Mouse (Mus musculus): ENCODE measurements around the gene Cks1b.

The Cks1b gene

GRCm38 (mm10) chr3:89395806-89396653 lies 22.2 kb downstream of the Cks1b start:
- DNase-seq (ENCODE audit: low spot score in 2 of 2) = peak in 1 of 2 experiments; percentile 61

- no peak for DNase-seq (ENCODE audit: low spot score in 2 of 2)
These were observed 22.8 kb downstream of the Cks1b start for GRCm38 (mm10) chr3:89395419-89395805.

GRCm38 (mm10) chr3:89394894-89395256 lies 23.3 kb downstream of the Cks1b start:
- DNase-seq (ENCODE audit: low spot score in 2 of 2) = peak in 1 of 2 experiments; percentile 63

DNA sequence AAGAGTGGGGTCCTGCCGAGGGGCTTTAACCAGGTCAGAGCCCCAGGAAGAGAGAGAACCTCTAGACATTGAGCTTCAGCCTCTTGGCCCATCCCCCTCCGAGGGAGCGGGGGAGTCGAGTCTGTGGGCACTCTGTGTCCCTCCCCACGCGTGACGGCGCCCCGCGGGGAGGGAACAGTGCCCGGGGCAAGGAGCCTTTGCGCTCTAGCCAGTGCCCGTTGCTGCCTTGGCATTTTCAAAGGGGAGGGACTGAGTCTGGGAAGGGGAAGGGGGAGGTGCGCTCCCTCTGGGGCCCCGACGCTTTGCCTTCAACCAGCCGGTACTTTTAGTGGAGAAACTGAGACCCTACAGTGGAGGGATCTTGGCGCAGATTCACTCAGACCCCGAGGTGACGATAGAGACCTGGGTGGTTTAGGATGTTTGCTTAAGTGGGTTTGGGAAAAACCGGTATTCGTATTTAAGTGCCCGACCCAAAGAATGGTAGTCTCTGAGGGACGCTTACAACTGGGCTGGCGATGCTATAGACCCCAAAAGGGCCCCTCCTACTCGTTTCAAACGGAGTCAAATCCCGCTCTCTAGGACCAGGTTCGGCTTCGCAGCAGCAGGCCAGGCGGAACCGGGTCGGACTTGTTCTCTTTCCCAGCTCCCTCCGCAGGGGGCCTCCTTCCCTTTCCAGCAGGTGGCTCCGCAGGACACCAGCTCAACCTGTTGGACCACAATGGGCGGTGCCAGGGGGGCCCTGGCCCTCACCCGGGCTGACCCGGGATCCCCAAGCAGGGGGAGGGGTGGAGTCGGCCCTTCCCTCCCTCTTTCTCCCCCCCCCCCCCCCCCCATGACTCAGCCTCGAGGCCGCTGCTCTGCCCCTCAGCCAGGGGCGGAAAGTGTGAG lies 23.9 kb downstream of the Cks1b start, which contains the start of gene Zbtb7b:
Gene Zbtb7b (minus strand): TSS at position 771 of the 888 bp plus-strand sequence.
- DNase-seq (ENCODE audit: low spot score in 2 of 2) = peak; percentile 55 to 63

GRCm38 (mm10) chr3:89393605-89394004 lies 24.6 kb downstream of the Cks1b start:
- peak; percentile 94 to 95 for DNase-seq (ENCODE audit: low spot score in 2 of 2)

GRCm38 (mm10) chr3:89392871-89393311 lies 25.3 kb downstream of the Cks1b start:
- no peak for DNase-seq (ENCODE audit: low spot score in 2 of 2)

DNA sequence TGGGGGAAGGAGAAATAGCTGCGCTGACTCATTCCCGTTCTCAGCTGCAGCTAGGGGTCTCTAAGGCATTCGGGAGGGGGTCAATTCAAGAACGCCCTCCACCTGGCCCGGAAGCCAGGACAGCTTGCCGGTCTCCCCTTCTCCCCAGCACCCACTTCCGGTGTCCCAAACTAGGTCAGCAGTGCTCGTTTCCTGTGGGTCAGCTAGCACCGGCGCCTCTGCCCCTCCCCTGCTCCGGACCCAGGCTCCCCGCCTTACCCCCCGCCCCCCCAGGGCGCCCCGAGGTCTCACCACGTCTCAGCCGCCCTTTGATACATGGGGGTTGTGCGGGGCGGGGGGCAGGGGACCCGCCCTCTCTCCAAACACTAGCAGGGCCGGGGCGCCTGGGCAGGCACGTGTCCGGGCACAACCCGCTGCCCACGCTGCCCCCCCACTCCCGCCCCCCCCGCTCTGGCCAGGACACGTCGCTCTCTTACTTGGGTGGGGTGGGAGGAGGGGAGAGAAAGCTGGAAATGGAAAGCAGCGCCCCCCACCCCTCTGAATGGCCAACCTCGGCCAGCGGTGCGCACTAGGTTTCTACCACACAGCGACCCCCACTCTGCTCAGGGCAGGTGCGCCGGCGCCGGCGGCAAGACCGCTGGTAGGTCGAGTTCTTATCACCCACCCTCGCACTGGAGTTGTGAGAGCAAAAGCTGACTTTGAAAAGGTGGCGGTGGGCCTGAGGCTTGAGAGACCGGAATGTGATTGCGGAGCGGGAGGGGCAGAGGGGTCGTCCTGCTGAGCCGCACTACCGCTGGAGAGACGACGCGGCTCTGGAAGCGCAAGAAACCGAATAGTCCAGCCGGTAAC lies 26.3 kb downstream of the Cks1b start:
- DNase-seq (ENCODE audit: low spot score in 2 of 2) = no peak

GRCm38 (mm10) chr3:89390699-89391662 lies 27.2 kb downstream of the Cks1b start:
- no peak for DNase-seq (ENCODE audit: low spot score in 2 of 2)

DNA sequence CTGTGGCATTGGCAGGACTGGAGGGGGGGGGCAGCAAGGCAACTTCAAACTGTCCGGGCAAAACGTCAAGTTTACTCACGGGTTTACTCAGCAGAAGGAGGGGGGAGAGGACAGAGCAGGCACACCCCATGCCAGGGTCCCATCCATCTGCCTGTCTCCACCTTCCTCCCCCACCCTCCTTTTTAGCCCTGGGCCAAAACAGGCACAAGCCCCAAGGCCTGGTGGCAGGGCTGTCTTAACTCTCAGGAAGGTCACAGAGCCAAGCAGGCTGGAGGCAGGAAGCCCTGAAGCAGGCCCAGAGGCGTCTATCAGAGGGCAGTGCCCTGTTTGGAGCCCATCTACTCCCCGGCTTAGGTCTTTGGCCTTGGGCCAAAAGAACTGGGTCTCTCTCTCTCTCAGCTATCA lies 28.1 kb downstream of the Cks1b start:
- DNase-seq (ENCODE audit: low spot score in 2 of 2) = no peak

- peak in 1 of 2 experiments; percentile 51 for DNase-seq (ENCODE audit: low spot score in 2 of 2)
These were observed 29.1 kb downstream of the Cks1b start for GRCm38 (mm10) chr3:89388901-89389740.

DNA sequence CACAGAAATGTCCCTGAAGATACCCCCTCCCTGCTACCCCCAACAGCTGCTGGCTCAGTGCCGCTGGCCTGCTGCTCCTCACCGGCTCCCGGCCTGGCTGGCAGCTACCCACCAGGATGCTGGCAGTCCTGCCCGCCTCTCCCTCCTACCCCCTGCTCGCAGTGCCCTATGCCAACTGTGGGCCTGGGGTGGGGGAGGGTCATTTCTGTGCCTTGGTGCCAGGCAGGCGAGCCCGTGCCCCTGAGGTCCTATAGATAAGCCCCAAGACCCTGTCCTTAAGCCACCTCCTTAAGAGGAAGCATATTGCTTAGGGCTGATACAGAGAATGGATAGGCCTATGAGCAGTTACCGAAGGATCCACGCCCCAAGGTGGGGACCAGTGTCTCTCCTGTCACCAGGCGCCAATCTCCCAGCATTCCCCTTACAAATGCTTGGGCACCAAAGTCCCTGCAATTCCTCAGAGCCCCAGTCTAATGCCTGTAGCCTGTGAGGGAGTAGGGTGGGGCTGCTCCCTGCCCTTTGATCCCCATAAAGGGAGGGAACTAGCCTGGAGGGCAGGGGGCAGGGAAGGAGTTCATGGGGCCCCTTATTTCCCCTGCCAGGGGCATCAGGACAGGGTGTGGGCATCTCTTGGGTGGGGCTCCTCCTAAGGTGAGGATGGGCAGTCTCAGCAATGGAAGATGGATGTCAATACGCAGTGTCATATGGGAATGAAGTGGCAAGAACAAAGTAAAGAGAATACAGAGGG lies 29.9 kb downstream of the Cks1b start:
- no peak for DNase-seq (ENCODE audit: low spot score in 2 of 2)

GRCm38 (mm10) chr3:89387632-89388031 lies 30.6 kb downstream of the Cks1b start:
- no peak for DNase-seq (ENCODE audit: low spot score in 2 of 2)

DNA sequence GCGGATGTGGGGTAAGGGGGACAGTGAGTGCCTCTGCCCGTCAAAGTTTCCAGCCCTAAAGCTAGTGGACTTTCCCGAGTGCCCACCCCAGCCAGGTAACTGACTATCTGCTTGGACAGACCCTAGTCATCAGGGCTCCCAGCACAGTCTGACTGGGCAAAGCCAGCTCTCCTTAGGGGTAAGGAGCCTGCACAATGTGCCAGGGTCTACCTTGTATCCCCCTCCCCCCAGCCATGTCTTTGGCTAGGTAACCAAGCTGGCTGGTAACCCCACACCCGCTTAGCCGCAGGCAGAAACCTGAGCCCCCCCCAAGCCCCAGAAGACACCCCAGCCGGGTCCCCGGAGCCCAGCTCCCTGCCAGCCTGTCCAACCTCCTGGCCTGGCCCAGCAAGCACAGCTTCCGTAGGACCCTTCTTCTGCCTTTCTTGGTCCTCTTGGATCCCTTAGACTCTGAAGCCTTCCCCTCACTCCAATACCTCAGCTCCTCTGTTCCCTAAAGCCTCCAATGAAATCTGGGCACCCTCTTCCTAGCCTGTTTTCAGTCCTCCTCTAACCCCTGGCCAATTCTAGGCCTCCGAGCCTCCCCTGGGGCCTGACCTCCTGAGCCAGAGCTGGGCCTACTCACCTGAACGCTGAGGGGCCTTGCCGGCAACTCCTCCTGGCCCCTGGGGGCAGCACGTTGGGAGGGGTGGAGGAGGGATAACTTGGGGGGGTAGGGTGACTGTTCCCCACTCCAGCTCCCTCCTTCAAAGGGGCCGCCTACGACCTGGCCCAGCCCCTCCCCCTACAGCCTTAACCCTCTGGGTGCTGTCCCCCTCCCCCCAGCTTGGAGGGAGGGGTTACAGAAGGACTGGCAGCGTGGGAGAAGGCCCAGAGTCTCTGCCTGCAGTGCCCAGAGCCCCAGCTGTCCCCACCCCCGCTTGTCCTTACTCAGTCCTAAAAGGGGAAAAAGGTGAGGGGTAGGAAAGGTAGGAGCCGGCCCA lies 31.5 kb downstream of the Cks1b start:
- no peak for DNase-seq (ENCODE audit: low spot score in 2 of 2)

DNA sequence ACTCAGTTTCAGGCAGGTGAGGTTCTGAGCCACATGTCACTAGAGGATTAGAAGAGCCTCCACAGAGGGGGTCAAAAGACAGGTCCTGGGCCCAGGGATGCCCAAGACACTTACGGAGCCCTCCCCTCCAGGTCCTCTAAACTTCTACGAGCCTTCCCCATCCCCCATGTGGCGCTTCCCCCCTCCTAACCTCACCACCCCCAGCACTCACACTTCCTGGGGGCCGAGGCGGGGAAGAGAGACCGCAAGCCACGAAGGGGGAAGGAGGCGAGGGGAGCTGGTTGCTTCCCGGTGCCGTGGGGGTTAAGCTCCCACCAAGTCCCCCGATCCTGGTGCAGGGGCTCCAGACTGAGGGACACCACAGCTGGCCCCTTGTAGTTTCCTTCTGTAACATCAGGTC lies 32.7 kb downstream of the Cks1b start:
- DNase-seq (ENCODE audit: low spot score in 2 of 2) = no peak

DNA sequence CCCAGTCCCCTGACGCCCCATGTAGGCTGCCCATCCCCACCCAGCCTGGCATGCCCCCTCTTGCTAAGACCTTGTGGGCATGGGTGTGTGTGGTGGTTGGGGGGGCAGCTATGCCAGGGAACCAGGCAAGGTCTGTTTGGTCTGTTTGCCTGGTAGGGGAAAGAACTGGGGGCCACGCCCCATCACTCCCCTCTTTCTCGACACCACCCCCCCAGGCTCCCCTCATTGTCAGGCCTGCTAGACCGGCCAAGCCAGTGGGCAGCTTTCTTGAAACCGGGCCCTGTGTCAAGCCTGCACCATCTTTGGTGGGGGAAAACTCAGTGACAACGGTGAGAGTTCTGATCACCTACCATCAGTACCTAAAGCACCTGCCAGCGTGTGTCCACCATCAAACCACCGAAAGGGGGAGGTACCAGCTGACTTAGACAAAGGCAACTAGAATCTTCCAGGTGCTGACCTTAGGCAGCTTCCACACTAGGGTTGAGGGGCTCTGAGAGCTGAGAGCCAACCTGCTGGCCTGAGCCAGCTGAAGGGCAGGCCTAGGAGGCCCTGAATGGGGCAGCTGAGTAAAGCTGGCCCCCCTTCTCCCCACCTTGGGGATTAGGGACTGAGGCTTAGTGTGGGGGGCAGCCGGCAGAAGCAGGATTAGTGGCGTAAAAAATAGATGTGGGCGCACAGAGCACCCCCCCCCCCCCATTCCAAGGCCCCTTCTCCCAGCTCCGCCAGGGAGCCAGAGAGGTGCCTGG lies 33.7 kb downstream of the Cks1b start:
- no peak for DNase-seq (ENCODE audit: low spot score in 2 of 2)

- DNase-seq (ENCODE audit: low spot score in 2 of 2) = no peak
These were observed 34.4 kb downstream of the Cks1b start for GRCm38 (mm10) chr3:89383651-89384255.
